Mouse (Mus musculus) neural tube, embryonic 15.5 days (tissue): ENCODE data around the gene Cdh10. TPM values are rescaled to one million over a fixed set of nuclear protein-coding genes. Genes with fewer than 3 reads are reported as not detected.

Source experiments
- ATAC-seq: fragments of 200-750 bp; cut with Nextera tagmentation; 2 replicates; pipeline ENCODE4 v1.8.0; 2017; ENCODE audit warnings: mild to moderate bottlenecking, moderate TSS enrichment, moderate library complexity; ENCODE audit not compliant: low FRiP score
- H3K27ac ChIP-seq: fragments of 300-500 bp; sonication (generic); replicated peaks from 2 replicates; pipeline ENCODE4 v1.5.1; 2015; ENCODE audit warnings: mild to moderate bottlenecking, inconsistent platforms
- H3K27me3 ChIP-seq: fragments of 300-500 bp; sonication (generic); replicated peaks from 2 replicates; pipeline ENCODE4 v1.6.1; 2015; ENCODE audit warnings: inconsistent platforms
- H3K36me3 ChIP-seq: fragments of 300-500 bp; sonication (generic); 2 replicates; pipeline ENCODE4 v1.6.1; 2015; ENCODE audit warnings: inconsistent platforms
- H3K4me1 ChIP-seq: fragments of 300-500 bp; sonication (generic); 2 replicates; pipeline ENCODE4 v1.6.1; 2015; ENCODE audit warnings: inconsistent platforms
- H3K4me2 ChIP-seq: fragments of 300-500 bp; sonication (generic); 2 replicates; pipeline ENCODE4 v1.6.1; 2015; ENCODE audit warnings: inconsistent platforms, mild to moderate bottlenecking, moderate library complexity
- H3K4me3 ChIP-seq: fragments of 300-500 bp; sonication (generic); replicated peaks from 2 replicates; pipeline ENCODE4 v1.5.1; 2015; ENCODE audit warnings: mild to moderate bottlenecking, inconsistent platforms
- H3K9ac ChIP-seq: fragments of 300-500 bp; sonication (generic); replicated peaks from 2 replicates; pipeline ENCODE4 v1.6.1; 2015; ENCODE audit warnings: mild to moderate bottlenecking, inconsistent platforms
- H3K9me3 ChIP-seq: fragments of 300-500 bp; sonication (generic); replicated peaks from 2 replicates; pipeline ENCODE4 v1.6.1; 2016; ENCODE audit warnings: inconsistent platforms
- WGBS: fragments of 180-500 bp; shearing (Covaris S2); methylation state at CpG from one replicate; pipeline ENCODE4 v1.1.7; 2015; ENCODE audit warnings: mixed read lengths; 5-methylcytosine and 5-hydroxymethylcytosine counted together
- polyA plus RNA-seq: library from polyadenylated mRNA; unstranded; fragments of >200 nt; fragmentation: Nextera tagmentation; extraction: Ambion mirVana; gene quantifications from 2 replicates; pipeline ENCODE4 v1.2.1, GENCODE M21; 2015

Gene Cdh10
- polyA plus RNA-seq, 1 experiment from 2014 or later, result 25.7 TPM

- Histone ChIP-seq H3K4me2 (no peak overlapping the region), H3K27ac (no peak overlapping the region), H3K9ac (no peak overlapping the region), H3K9me3 (no peaks in the 10 kb centered on the region), H3K4me1 (no peaks in the 10 kb centered on the region), H3K4me3 (no peak overlapping the region), H3K27me3 (no peaks in the 10 kb centered on the region), H3K36me3 (no peaks in the 10 kb centered on the region)
- WGBS, result 64% methylated on average over 1 of the region's 1 CpGs
- ATAC-seq, result no peak
Observed at GRCm38 (mm10) chr15:18987671-18988070, 168.9 kb downstream of the Cdh10 start.

- Histone ChIP-seq H3K9ac (no peak overlapping the region), H3K4me1 (no peaks in the 10 kb centered on the region), H3K4me3 (no peak overlapping the region), H3K27ac (no peak overlapping the region), H3K36me3 (no peaks in the 10 kb centered on the region), H3K27me3 (no peaks in the 10 kb centered on the region), H3K4me2 (no peak overlapping the region), H3K9me3 (no peaks in the 10 kb centered on the region)
- no peak for ATAC-seq
Observed at GRCm38 (mm10) chr15:18993512-18993911, 174.8 kb downstream of the Cdh10 start.

- Histone ChIP-seq H3K4me2 (no peak overlapping the region), H3K36me3 (no peaks in the 10 kb centered on the region), H3K27ac (no peak overlapping the region), H3K27me3 (no peaks in the 10 kb centered on the region), H3K4me1 (no peaks in the 10 kb centered on the region), H3K9ac (no peak overlapping the region), H3K4me3 (no peak overlapping the region), H3K9me3 (no peaks in the 10 kb centered on the region)
- WGBS, result 85% methylated on average over 4 of the region's 4 CpGs
- no peak for ATAC-seq
Observed at GRCm38 (mm10) chr15:18994294-18994693, 175.5 kb downstream of the Cdh10 start.

- no peak for ATAC-seq
- no peak overlapping the region for H3K9ac ChIP-seq
- no peak overlapping the region for H3K4me2 ChIP-seq
- peaks cover 4% of the 10 kb centered on the region for H3K36me3 ChIP-seq
- no peak overlapping the region for H3K27ac ChIP-seq
- H3K27me3 ChIP-seq, result no peaks in the 10 kb centered on the region
- no peak overlapping the region for H3K4me3 ChIP-seq
- WGBS, result 86% methylated on average over 10 of the region's 10 CpGs
- H3K9me3 ChIP-seq, result no peaks in the 10 kb centered on the region
- no peaks in the 10 kb centered on the region for H3K4me1 ChIP-seq
Observed at GRCm38 (mm10) chr15:19010829-19011228, 192.1 kb downstream of the Cdh10 start.

- no peak overlapping the region for H3K27ac ChIP-seq
- 40% methylated on average over 3 of the region's 3 CpGs for WGBS
- ATAC-seq, result no peak
- H3K4me2 ChIP-seq, result no peak overlapping the region
- H3K4me3 ChIP-seq, result no peak overlapping the region
- no peak overlapping the region for H3K9ac ChIP-seq
- H3K9me3 ChIP-seq, result no peaks in the 10 kb centered on the region
- H3K36me3 ChIP-seq, result no peaks in the 10 kb centered on the region
- H3K4me1 ChIP-seq, result no peaks in the 10 kb centered on the region
- H3K27me3 ChIP-seq, result no peaks in the 10 kb centered on the region
Observed at GRCm38 (mm10) chr15:19032983-19033382, 214.2 kb downstream of the Cdh10 start.

GRCm38 (mm10) chr15:19040077-19040476 lies 221.3 kb downstream of the Cdh10 start:
- Histone ChIP-seq H3K4me3 (no peak overlapping the region), H3K9me3 (no peaks in the 10 kb centered on the region), H3K27me3 (no peaks in the 10 kb centered on the region), H3K27ac (no peak overlapping the region), H3K4me1 (no peaks in the 10 kb centered on the region), H3K36me3 (no peaks in the 10 kb centered on the region), H3K4me2 (no peak overlapping the region), H3K9ac (no peak overlapping the region)
- ATAC-seq, result no peak
- 84% methylated on average over 1 of the region's 1 CpGs for WGBS
